Mouse (Mus musculus): ENCODE data around the gene Reep6. TPM values are rescaled to one million over a fixed set of nuclear protein-coding genes. Genes with fewer than 3 reads are reported as not detected.

The Reep6 gene
- 255 and 314 TPM in 2 replicates for polyA plus RNA-seq (2015; fragmentation: Nextera tagmentation; extraction: Ambion mirVana)

DNA sequence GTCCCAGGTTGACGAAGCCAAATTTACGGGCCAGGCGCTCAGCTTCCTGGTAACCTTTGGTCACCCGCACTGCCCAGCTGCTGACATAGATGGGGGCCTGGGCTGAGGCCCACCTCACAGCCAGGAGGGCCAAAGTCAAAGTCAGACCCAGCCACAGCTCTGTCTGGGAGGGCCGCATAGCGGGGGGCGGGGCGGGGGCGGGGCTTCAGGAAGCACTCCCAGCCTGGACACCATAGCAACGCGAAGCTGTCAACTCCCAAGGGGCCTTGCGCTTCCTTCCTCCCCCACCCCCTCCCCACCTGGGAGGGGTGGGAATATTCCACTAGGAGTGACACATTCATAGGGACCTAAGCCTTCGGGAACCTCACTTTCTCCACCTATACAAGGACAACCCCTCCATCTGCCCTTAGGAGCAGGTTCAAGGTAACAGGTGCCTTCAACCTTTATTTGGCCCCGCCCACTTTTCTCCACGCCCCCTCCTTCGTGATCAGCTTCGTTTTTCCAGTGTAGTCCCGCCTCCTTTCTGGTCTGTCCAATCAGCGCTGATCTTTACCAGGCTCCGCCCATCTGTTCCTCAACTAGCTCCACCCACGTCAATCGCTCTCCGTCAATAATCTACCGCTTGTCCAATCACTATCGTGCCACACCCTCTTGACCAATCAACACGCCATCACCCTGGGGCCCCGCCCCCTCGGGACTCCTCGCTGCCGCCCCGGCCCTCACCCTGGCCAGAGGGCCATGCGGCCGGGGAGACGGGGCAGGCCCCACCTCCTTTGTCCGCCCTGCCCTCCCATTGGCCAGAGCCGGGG is at the start of gene Reep6, which contains the start of gene Pcsk4:
Gene Reep6, plus strand, starts transcription at position 681 of the 809 bp plus-strand sequence.
Gene Pcsk4, minus strand, starts transcription at position 226 of the 809 bp plus-strand sequence.
- H3K9me3 ChIP-seq (ENCODE audit: control insufficient read depth, low read length), result no peaks in the 10 kb centered on the region
- peak within 1 kb of the TSS; percentile 65 for H3K4me3 ChIP-seq (ENCODE audit: low read length)
- no peaks in the 10 kb centered on the region for H3K27me3 ChIP-seq (replicated peaks; ENCODE audit: control insufficient read depth, insufficient read depth, low read length)
- peaks cover 23% of the 10 kb centered on the region; the same call in 1 of the 2 replicates for H3K4me1 ChIP-seq (ENCODE audit: control insufficient read depth, insufficient read depth, low read length)
- H3K4me2 ChIP-seq (ENCODE audit: low read depth, low read length), result peak within 1 kb of the TSS; percentile 91
- 6% methylated on average over 36 of the region's 36 CpGs for WGBS
- peak; percentile 85 for ATAC-seq
- H3K9ac ChIP-seq (ENCODE audit: low read depth, low read length), result peak within 1 kb of the TSS; percentile 74
- H3K27ac ChIP-seq (ENCODE audit: low read length), result peak within 1 kb of the TSS; percentile 83
- no peaks in the 10 kb centered on the region for H3K36me3 ChIP-seq (ENCODE audit: control insufficient read depth, insufficient read depth, low read length)

DNA sequence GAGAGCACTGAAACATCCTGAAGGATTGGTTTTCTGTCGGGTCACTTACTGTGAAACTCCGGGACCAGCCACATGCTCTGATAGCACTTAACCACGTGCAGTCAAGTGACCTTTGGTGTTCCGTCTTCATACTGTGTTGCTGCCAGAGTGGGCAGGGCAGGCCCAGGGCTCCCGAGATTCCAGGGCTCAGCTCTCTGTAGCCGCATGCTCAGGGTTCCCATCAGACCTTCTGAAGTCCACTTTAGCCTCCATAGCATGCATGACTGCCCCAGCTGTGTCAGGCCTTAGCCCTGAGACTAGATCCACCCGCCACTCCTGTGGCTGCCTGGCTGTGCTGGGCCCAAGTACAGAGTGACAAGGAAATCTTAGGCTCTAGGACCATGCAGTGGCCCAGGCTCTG is 48.4 kb upstream of the Reep6 start:
- Histone ChIP-seq H3K36me3 (ENCODE audit: control insufficient read depth, insufficient read depth, low read length) (peaks cover 46% of the 10 kb centered on the region), H3K9ac (ENCODE audit: low read depth, low read length) (peak overlapping the region; percentile 42), H3K9me3 (ENCODE audit: control insufficient read depth, low read length) (no peaks in the 10 kb centered on the region), H3K4me2 (ENCODE audit: low read depth, low read length) (no peak overlapping the region), H3K4me1 (ENCODE audit: control insufficient read depth, insufficient read depth, low read length) (peaks cover 11% of the 10 kb centered on the region; the same call in 1 of the 2 replicates), H3K27ac (ENCODE audit: low read length) (peak overlapping the region; percentile 69), H3K4me3 (ENCODE audit: low read length) (no peak overlapping the region), H3K27me3 (replicated peaks; ENCODE audit: control insufficient read depth, insufficient read depth, low read length) (no peaks in the 10 kb centered on the region)
- peak; percentile 61 for ATAC-seq
- WGBS, result 75% methylated on average over 7 of the region's 7 CpGs

DNA sequence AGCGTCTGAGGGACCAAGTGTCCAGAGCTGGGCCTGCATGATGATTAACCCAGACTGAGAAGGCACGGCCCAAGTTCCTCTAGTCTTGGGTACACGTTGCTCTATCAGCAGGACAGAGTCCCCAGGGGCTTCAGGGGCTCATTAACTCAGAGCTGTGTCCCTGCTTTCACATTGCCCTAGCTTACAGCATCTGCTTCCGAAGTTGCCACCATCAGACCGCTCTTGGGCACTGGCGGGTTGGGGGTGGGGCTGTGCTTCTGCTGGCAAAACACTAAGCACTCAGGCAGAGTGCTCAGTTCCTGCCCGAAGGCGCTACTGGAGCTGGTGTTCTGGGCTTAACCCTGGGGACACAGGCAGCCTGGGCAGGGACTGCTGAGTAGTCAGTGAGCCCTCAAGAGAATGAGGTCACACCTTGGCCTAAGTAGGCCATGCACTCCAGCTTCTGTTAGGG is 47.8 kb upstream of the Reep6 start:
- Histone ChIP-seq H3K27me3 (replicated peaks; ENCODE audit: control insufficient read depth, insufficient read depth, low read length) (no peaks in the 10 kb centered on the region), H3K4me1 (ENCODE audit: control insufficient read depth, insufficient read depth, low read length) (peaks cover 11% of the 10 kb centered on the region; the same call in 1 of the 2 replicates), H3K4me3 (ENCODE audit: low read length) (no peak overlapping the region), H3K4me2 (ENCODE audit: low read depth, low read length) (no peak overlapping the region), H3K9ac (ENCODE audit: low read depth, low read length) (peak overlapping the region; percentile 42), H3K27ac (ENCODE audit: low read length) (peak overlapping the region; percentile 69), H3K9me3 (ENCODE audit: control insufficient read depth, low read length) (no peaks in the 10 kb centered on the region), H3K36me3 (ENCODE audit: control insufficient read depth, insufficient read depth, low read length) (peaks cover 46% of the 10 kb centered on the region)
- 0 out of 2 replicates have a peak, but pooled peaks have one; percentile 16 for ATAC-seq
- 71% methylated on average over 8 of the region's 8 CpGs for WGBS

DNA sequence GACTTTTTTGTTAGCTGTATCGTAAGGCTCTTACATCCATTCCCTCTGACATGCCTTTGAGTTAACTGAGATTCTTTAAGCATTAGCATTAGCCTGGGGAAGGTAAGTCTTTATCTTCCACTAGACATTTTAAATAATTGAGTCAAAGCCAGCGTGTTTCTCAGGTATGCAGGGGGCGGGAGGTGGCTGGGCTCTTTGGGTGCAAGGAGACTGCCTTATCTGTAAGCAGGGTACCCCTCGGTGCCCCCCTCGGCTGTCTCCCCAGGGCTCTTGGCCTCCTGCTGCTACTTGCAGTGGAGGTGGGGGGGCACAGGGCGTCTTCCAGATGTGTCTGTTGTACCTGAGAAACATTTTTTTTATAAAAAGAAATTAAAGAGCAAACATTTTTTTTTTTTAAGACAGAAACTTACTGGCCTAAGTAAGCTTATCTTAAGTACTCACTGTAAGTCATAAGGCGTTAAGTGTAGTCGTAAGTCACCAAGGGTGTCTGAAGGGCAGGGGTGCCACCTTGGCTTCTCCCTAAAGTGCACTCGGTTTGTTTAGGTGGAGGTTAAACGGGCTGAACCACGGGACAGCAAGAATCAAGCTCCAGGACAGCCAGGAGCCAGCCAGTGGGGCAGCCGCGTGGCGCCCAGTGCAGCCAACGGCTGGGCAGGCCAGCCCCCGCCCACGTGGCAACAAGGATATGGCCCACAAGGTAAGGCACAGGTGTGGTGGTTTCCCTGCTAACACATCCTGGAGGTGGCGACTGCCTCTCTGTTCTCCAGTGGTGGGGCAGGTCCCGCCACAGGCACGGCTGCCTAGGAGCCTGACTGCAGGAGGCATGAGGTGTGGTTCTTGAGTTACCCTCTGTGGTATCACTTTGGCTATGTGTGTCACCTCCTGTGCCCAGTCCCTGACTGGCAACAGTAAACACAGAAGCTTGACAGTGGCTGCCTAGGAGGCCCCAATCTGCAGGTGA is 47.0 kb upstream of the Reep6 start:
- Histone ChIP-seq H3K9ac (ENCODE audit: low read depth, low read length) (no peak overlapping the region), H3K36me3 (ENCODE audit: control insufficient read depth, insufficient read depth, low read length) (peaks cover 45% of the 10 kb centered on the region), H3K27me3 (replicated peaks; ENCODE audit: control insufficient read depth, insufficient read depth, low read length) (no peaks in the 10 kb centered on the region), H3K9me3 (ENCODE audit: control insufficient read depth, low read length) (no peaks in the 10 kb centered on the region), H3K27ac (ENCODE audit: low read length) (peak overlapping the region; percentile 69), H3K4me3 (ENCODE audit: low read length) (no peak overlapping the region), H3K4me1 (ENCODE audit: control insufficient read depth, insufficient read depth, low read length) (peaks cover 11% of the 10 kb centered on the region; the same call in 1 of the 2 replicates), H3K4me2 (ENCODE audit: low read depth, low read length) (no peak overlapping the region)
- 77% methylated on average over 20 of the region's 20 CpGs for WGBS
- peak; percentile 26 for ATAC-seq

DNA sequence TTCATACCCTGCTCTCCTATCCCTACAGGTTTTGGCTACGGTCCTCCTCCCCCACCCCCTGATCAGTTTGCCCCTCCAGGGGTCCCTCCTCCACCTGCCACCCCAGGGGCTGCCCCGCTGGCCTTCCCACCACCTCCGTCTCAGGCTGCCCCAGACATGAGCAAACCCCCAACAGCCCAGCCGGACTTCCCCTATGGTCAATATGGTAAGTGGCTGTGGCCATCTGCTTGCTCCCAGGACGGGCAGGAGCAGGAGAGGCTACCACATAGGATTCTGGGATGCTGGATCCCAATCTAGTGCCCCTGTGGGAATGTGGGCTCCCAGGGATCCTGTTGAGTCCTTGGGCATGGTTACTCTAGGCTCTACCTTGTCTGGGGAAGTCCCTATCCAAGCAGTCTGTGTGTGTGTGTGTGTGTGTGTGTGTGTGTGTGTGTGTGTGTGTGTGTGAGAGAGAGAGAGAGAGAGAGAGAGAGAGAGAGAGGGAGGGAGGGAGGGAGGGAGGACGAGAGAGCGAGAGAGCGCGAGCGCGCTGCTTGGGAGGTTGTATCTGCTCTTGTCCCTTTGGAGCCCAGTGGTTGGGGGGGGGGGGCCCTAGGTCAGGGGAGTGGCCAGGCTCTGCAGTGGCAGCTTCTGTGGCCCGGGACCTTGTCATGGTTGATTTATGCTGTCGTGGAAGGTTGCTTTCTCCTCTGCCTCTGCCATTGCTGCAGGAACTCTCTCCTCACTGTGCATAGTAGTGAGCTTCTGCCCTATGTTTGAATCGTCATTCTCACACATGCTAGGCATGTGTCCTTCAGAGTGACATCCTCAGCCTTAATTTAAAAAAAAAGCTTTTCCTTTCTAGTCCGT is 44.3 kb upstream of the Reep6 start:
- H3K27ac ChIP-seq (ENCODE audit: low read length), result no peak overlapping the region
- WGBS, result 75% methylated on average over 15 of the region's 15 CpGs
- no peak overlapping the region for H3K4me3 ChIP-seq (ENCODE audit: low read length)
- H3K27me3 ChIP-seq (replicated peaks; ENCODE audit: control insufficient read depth, insufficient read depth, low read length), result no peaks in the 10 kb centered on the region
- peaks cover 14% of the 10 kb centered on the region for H3K4me1 ChIP-seq (ENCODE audit: control insufficient read depth, insufficient read depth, low read length)
- H3K36me3 ChIP-seq (ENCODE audit: control insufficient read depth, insufficient read depth, low read length), result peaks cover 25% of the 10 kb centered on the region
- ATAC-seq, result no peak
- no peak overlapping the region for H3K4me2 ChIP-seq (ENCODE audit: low read depth, low read length)
- H3K9me3 ChIP-seq (ENCODE audit: control insufficient read depth, low read length), result no peaks in the 10 kb centered on the region
- no peak overlapping the region for H3K9ac ChIP-seq (ENCODE audit: low read depth, low read length)

DNA sequence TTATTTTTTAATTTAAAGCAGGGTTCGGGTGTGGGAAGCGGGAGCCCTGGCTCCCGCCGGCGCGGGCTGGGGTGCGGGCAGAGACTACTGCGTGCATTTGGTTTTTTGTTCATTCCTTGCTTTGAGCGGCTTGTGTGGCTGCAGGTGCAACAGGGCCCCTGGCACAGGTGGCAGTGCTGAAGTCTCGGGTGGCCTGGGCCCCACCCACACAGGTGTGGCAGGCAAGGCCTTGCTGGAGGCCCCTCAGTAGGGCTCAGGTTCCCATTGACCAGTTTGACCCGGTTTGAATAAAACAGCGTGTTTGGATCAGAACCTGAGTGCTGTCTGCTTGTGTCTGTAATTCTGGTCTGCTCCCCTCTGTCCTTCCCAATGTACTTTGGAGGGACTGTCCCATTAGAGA is 41.7 kb upstream of the Reep6 start:
- no peaks in the 10 kb centered on the region for H3K27me3 ChIP-seq (replicated peaks; ENCODE audit: control insufficient read depth, insufficient read depth, low read length)
- no peaks in the 10 kb centered on the region for H3K9me3 ChIP-seq (ENCODE audit: control insufficient read depth, low read length)
- peak overlapping the region; percentile 11; the same call in 1 of the 2 replicates for H3K27ac ChIP-seq (ENCODE audit: low read length)
- no peak for ATAC-seq
- peaks cover 7% of the 10 kb centered on the region for H3K4me1 ChIP-seq (ENCODE audit: control insufficient read depth, insufficient read depth, low read length)
- 80% methylated on average over 12 of the region's 12 CpGs for WGBS
- H3K4me2 ChIP-seq (ENCODE audit: low read depth, low read length), result no peak overlapping the region
- peaks cover 19% of the 10 kb centered on the region for H3K36me3 ChIP-seq (ENCODE audit: control insufficient read depth, insufficient read depth, low read length)
- no peak overlapping the region for H3K9ac ChIP-seq (ENCODE audit: low read depth, low read length)
- no peak overlapping the region for H3K4me3 ChIP-seq (ENCODE audit: low read length)

DNA sequence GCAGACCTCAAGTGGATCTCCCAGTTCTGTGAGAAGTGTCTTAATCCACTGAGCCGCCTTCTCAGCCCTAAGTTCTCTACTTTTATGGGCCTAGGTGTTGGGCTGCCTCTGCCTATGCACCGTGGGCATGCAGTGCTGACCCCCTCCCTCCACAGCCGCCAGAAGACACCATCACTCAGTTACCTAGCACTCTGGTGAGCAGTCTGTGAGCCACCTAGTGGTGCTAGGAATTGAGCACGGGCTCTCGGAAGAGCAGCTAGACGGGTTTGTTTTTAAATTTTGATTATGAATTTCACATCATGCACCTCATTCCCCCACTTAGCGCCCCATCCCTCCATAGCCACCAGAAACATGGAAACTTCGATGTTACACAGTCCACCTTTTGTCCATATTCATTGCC is 41.1 kb upstream of the Reep6 start:
- no peak for ATAC-seq
- Histone ChIP-seq H3K4me1 (ENCODE audit: control insufficient read depth, insufficient read depth, low read length) (peaks cover 12% of the 10 kb centered on the region), H3K27me3 (replicated peaks; ENCODE audit: control insufficient read depth, insufficient read depth, low read length) (no peaks in the 10 kb centered on the region), H3K36me3 (ENCODE audit: control insufficient read depth, insufficient read depth, low read length) (peaks cover 16% of the 10 kb centered on the region), H3K9ac (ENCODE audit: low read depth, low read length) (no peak overlapping the region), H3K9me3 (ENCODE audit: control insufficient read depth, low read length) (no peaks in the 10 kb centered on the region), H3K4me3 (ENCODE audit: low read length) (no peak overlapping the region), H3K4me2 (ENCODE audit: low read depth, low read length) (no peak overlapping the region), H3K27ac (ENCODE audit: low read length) (no peak overlapping the region)
- WGBS, result 65% methylated on average over 8 of the region's 8 CpGs

DNA sequence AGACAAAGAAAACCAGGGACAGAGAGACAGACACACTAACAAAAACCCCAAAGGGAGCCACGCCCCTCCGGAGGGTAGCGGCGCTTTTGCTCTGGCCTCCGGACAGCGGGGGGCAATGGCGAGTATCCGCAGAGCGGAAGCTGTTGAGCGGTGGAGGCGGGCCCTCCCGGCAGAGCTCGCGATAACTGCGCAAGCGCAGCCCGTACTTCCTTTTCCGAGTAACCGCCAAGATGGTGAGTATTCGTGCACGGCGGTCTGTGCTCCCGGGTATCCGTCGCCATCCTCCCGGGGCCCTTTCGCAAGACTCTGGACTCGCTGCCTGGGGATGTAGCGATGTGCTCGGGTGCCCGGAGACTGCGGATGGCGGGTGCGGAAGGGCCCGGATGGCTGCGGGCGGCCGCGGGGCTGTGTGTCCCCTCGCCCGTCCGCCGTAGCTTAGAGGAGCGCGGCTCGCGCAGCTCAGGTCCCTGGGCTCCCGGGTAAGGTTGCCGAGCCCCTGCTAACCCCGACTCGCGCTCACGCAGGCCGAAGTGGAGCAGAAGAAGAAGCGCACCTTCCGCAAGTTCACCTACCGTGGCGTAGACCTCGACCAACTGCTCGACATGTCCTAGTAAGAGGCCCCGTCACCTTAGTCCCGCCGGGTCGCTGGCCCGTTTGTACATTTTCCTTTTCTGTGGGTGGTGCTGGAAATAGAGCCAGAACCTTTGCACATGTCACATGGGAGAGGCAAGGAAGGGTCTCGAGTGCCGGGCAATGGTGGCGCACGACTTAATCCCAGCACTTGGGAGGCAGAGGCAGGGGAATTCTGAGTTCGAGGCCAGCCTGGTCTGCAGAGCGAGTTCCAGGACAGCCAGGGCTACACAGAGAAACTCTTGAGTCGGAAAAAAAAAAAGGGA is 37.3 kb upstream of the Reep6 start, which contains the start of gene Rps15:
Gene Rps15, plus strand, starts transcription at position 203 of the 896 bp plus-strand sequence.
- WGBS, result under 1% methylated on average over 72 of the region's 72 CpGs
- H3K4me3 ChIP-seq (ENCODE audit: low read length), result peak within 1 kb of the TSS; percentile 72
- H3K9me3 ChIP-seq (ENCODE audit: control insufficient read depth, low read length), result no peaks in the 10 kb centered on the region
- peak within 1 kb of the TSS; percentile 85 for H3K4me2 ChIP-seq (ENCODE audit: low read depth, low read length)
- H3K27ac ChIP-seq (ENCODE audit: low read length), result peak within 1 kb of the TSS; percentile 88
- peaks cover 26% of the 10 kb centered on the region for H3K4me1 ChIP-seq (ENCODE audit: control insufficient read depth, insufficient read depth, low read length)
- H3K9ac ChIP-seq (ENCODE audit: low read depth, low read length), result peak within 1 kb of the TSS; percentile 99
- ATAC-seq, result peak; percentile 86
- H3K27me3 ChIP-seq (replicated peaks; ENCODE audit: control insufficient read depth, insufficient read depth, low read length), result peaks cover 3% of the 10 kb centered on the region
- peaks cover 10% of the 10 kb centered on the region for H3K36me3 ChIP-seq (ENCODE audit: control insufficient read depth, insufficient read depth, low read length)
